Mouse (Mus musculus) neural tube, embryonic 11.5 days (tissue): ENCODE results near the gene Cyp4f13. TPM values are rescaled to one million over a fixed set of nuclear protein-coding genes. Genes with fewer than 3 reads are reported as not detected.

Experiments
- ATAC-seq: fragments of 200-750 bp; cut with Nextera tagmentation; 2 replicates; pipeline ENCODE4 v1.8.0; 2017; ENCODE audit warnings: moderate number of reproducible peaks, mild to moderate bottlenecking, moderate TSS enrichment, moderate library complexity; ENCODE audit not compliant: insufficient read depth, low FRiP score, low TSS enrichment
- DNase-seq: peaks from one replicate; pipeline ENCODE4 v3.0.0-alpha.2; 2015; ENCODE audit warnings: low spot score
- H3K27ac ChIP-seq: fragments of 300-500 bp; sonication (generic); 2 replicates; pipeline ENCODE4 v1.5.1; 2014; ENCODE audit warnings: low read depth, mild to moderate bottlenecking, low read length
- H3K27me3 ChIP-seq: fragments of 300-500 bp; sonication (generic); 2 replicates; pipeline ENCODE4 v1.6.1; 2014; ENCODE audit warnings: mild to moderate bottlenecking, low read length, mixed read lengths; ENCODE audit not compliant: control insufficient read depth, insufficient read depth
- H3K36me3 ChIP-seq: fragments of 300-500 bp; sonication (generic); 2 replicates; pipeline ENCODE4 v1.6.1; 2014; ENCODE audit warnings: mild to moderate bottlenecking, low read length, moderate library complexity, mixed read lengths; ENCODE audit not compliant: control insufficient read depth, insufficient read depth
- H3K4me1 ChIP-seq: fragments of 300-500 bp; sonication (generic); 2 replicates; pipeline ENCODE4 v1.6.1; 2014; ENCODE audit warnings: low read length, mixed read lengths; ENCODE audit not compliant: control insufficient read depth, insufficient read depth
- H3K4me2 ChIP-seq: fragments of 300-500 bp; sonication (generic); 2 replicates; pipeline ENCODE4 v1.6.1; 2014; ENCODE audit warnings: low read depth, mild to moderate bottlenecking, moderate library complexity
- H3K4me3 ChIP-seq: fragments of 300-500 bp; sonication (generic); 2 replicates; pipeline ENCODE4 v1.5.1; 2014; ENCODE audit warnings: low read depth, low read length
- H3K9ac ChIP-seq: fragments of 300-500 bp; sonication (generic); 2 replicates; pipeline ENCODE4 v1.6.1; 2014; ENCODE audit warnings: mild to moderate bottlenecking, low read length
- H3K9me3 ChIP-seq: fragments of 300-500 bp; sonication (generic); 2 replicates; pipeline ENCODE4 v1.6.1; 2016; ENCODE audit warnings: low read length; ENCODE audit not compliant: control insufficient read depth
- WGBS: fragments of 180-500 bp; shearing (Covaris S2); extraction: QIAGEN DNeasy Blood & Tissue Kit; methylation state at CpG from one replicate; pipeline ENCODE4 v1.1.7; 2014; 5-methylcytosine and 5-hydroxymethylcytosine counted together
- polyA plus RNA-seq: library from polyadenylated mRNA; unstranded; fragments of >200 nt; fragmentation: Nextera tagmentation; extraction: Ambion mirVana; gene quantifications from 2 replicates; pipeline ENCODE4 v1.2.1, GENCODE M21; 2014

The Cyp4f13 gene
- 2.6 and 3.0 TPM in 2 replicates for polyA plus RNA-seq

GRCm38 (mm10) chr17:32947215-32947914, at the start of gene Cyp4f13:
Cyp4f13 (minus strand) TSS chr17:32947402.
- Histone ChIP-seq H3K9me3 (no peaks in the 10 kb centered on the region), H3K4me2 (peak within 1 kb of the TSS; percentile 32), H3K4me3 (peak within 1 kb of the TSS; percentile 10), H3K4me1 (no peaks in the 10 kb centered on the region), H3K36me3 (no peaks in the 10 kb centered on the region), H3K27me3 (no peaks in the 10 kb centered on the region), H3K9ac (peak within 1 kb of the TSS; percentile 29; the same call in 1 of the 2 replicates), H3K27ac (no peak within 1 kb of the TSS)
- DNase-seq, result peak; percentile 78
- no peak for ATAC-seq
- WGBS, result 51% methylated on average over 12 of the region's 12 CpGs

GRCm38 (mm10) chr17:32992699-32993474, 45.7 kb upstream of the Cyp4f13 start, which contains the start of gene Zfp952:
Zfp952 (plus strand) TSS chr17:32993129.
- peak within 1 kb of the TSS; percentile 79 for H3K9ac ChIP-seq
- WGBS, result 2% methylated on average over 21 of the region's 21 CpGs
- H3K4me2 ChIP-seq, result peak within 1 kb of the TSS; percentile 69
- ATAC-seq, result peak; percentile 89
- H3K27me3 ChIP-seq, result no peaks in the 10 kb centered on the region
- H3K9me3 ChIP-seq, result no peaks in the 10 kb centered on the region
- H3K4me3 ChIP-seq, result peak within 1 kb of the TSS; percentile 80
- peaks cover 2% of the 10 kb centered on the region; the same call in 1 of the 2 replicates for H3K4me1 ChIP-seq
- H3K36me3 ChIP-seq, result no peaks in the 10 kb centered on the region
- DNase-seq, result peak; percentile 86
- H3K27ac ChIP-seq, result peak within 1 kb of the TSS; percentile 60; the same call in 1 of the 2 replicates

- DNase-seq (no peak), ATAC-seq (no peak)
- Histone ChIP-seq H3K27ac (no peak overlapping the region), H3K9me3 (no peaks in the 10 kb centered on the region), H3K4me2 (peak overlapping the region; percentile 69), H3K9ac (peak overlapping the region; percentile 79; the same call in 1 of the 2 replicates), H3K27me3 (no peaks in the 10 kb centered on the region), H3K4me1 (peaks cover 2% of the 10 kb centered on the region; the same call in 1 of the 2 replicates), H3K36me3 (no peaks in the 10 kb centered on the region), H3K4me3 (peak overlapping the region; percentile 80; the same call in 1 of the 2 replicates)
- WGBS, result 76% methylated on average over 12 of the region's 12 CpGs
These were observed 44.9 kb upstream of the Cyp4f13 start for GRCm38 (mm10) chr17:32991965-32992698.

GRCm38 (mm10) chr17:32986301-32986700, 39.1 kb upstream of the Cyp4f13 start:
- H3K9me3 ChIP-seq, result no peaks in the 10 kb centered on the region
- no peak for DNase-seq
- no peaks in the 10 kb centered on the region for H3K4me1 ChIP-seq
- no peaks in the 10 kb centered on the region for H3K36me3 ChIP-seq
- 79% methylated on average over 4 of the region's 4 CpGs for WGBS
- H3K27ac ChIP-seq, result no peak overlapping the region
- H3K4me3 ChIP-seq, result no peak overlapping the region
- H3K9ac ChIP-seq, result no peak overlapping the region
- H3K27me3 ChIP-seq, result no peaks in the 10 kb centered on the region
- ATAC-seq, result no peak
- no peak overlapping the region for H3K4me2 ChIP-seq

- peaks cover 11% of the 10 kb centered on the region for H3K36me3 ChIP-seq
- H3K27ac ChIP-seq, result no peak overlapping the region
- no peaks in the 10 kb centered on the region for H3K9me3 ChIP-seq
- no peaks in the 10 kb centered on the region for H3K27me3 ChIP-seq
- H3K4me3 ChIP-seq, result no peak overlapping the region
- no peak for ATAC-seq
- H3K4me1 ChIP-seq, result no peaks in the 10 kb centered on the region
- no peak for DNase-seq
- H3K9ac ChIP-seq, result no peak overlapping the region
- 86% methylated on average over 4 of the region's 4 CpGs for WGBS
- no peak overlapping the region for H3K4me2 ChIP-seq
These were observed 34.2 kb upstream of the Cyp4f13 start for GRCm38 (mm10) chr17:32981361-32981760.

GRCm38 (mm10) chr17:32965623-32966290, 18.6 kb upstream of the Cyp4f13 start, which contains the start of gene Zfp472:
Zfp472 (plus strand) TSS chr17:32965814.
- peak within 1 kb of the TSS; percentile 79 for H3K9ac ChIP-seq
- peak within 1 kb of the TSS; percentile 75 for H3K4me2 ChIP-seq
- 0% methylated on average over 33 of the region's 33 CpGs for WGBS
- H3K36me3 ChIP-seq, result no peaks in the 10 kb centered on the region
- ATAC-seq, result peak; percentile 99
- H3K4me1 ChIP-seq, result peaks cover 10% of the 10 kb centered on the region
- H3K9me3 ChIP-seq, result no peaks in the 10 kb centered on the region
- H3K4me3 ChIP-seq, result peak within 1 kb of the TSS; percentile 81
- H3K27me3 ChIP-seq, result no peaks in the 10 kb centered on the region
- H3K27ac ChIP-seq, result peak within 1 kb of the TSS; percentile 61; the same call in 1 of the 2 replicates
- DNase-seq, result peak; percentile 89

GRCm38 (mm10) chr17:32965253-32965622, 18.0 kb upstream of the Cyp4f13 start:
- peak; percentile 13 for DNase-seq
- no peaks in the 10 kb centered on the region for H3K27me3 ChIP-seq
- no peaks in the 10 kb centered on the region for H3K36me3 ChIP-seq
- peaks cover 10% of the 10 kb centered on the region for H3K4me1 ChIP-seq
- WGBS, result under 1% methylated on average over 14 of the region's 14 CpGs
- peak overlapping the region; percentile 81 for H3K4me3 ChIP-seq
- H3K4me2 ChIP-seq, result peak overlapping the region; percentile 75
- no peak overlapping the region for H3K27ac ChIP-seq
- H3K9ac ChIP-seq, result peak overlapping the region; percentile 79
- peak; percentile 53; the same call in 1 of the 2 replicates for ATAC-seq
- H3K9me3 ChIP-seq, result no peaks in the 10 kb centered on the region

GRCm38 (mm10) chr17:32951441-32951840, 4.2 kb upstream of the Cyp4f13 start:
- H3K4me2 ChIP-seq, result no peak overlapping the region
- DNase-seq (peak; percentile 74), ATAC-seq (no peak)
- H3K27me3 ChIP-seq, result no peaks in the 10 kb centered on the region
- H3K36me3 ChIP-seq, result no peaks in the 10 kb centered on the region
- no peak overlapping the region for H3K4me3 ChIP-seq
- H3K9me3 ChIP-seq, result no peaks in the 10 kb centered on the region
- H3K4me1 ChIP-seq, result no peaks in the 10 kb centered on the region
- no peak overlapping the region for H3K9ac ChIP-seq
- no peak overlapping the region for H3K27ac ChIP-seq
- 30% methylated on average over 16 of the region's 16 CpGs for WGBS
